Mouse (Mus musculus) ovary, postnatal 36 days (tissue): ENCODE measurements around the gene Mapk10.

Source experiments
- DNase-seq: peaks from one replicate; pipeline ENCODE4 v3.0.0; 2022; ENCODE audit warnings: low spot score, mixed read lengths

The Mapk10 gene

DNA sequence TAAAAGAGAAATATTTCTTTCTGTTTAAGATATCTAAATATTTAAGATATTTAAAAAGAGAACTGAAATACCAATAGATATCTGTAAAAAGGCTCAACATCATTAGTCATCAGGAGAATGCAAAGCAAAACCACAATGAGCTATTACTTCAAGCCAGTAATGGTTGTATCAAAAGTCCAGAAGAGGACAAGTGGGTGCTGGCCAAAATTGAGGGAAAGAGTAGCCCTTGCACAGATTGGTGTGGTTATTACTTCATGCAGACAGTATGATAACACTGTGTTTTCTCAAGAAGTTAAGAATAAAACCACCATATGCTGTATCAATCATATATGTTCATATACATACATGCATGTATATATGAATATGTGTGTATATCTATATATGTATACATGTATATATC lies 353.1 kb downstream of the Mapk10 start:
- no peak for DNase-seq
